Mouse (Mus musculus): ENCODE measurements at regions not wholly inside any gene's neighbourhood (a gene's known extent, or its start where the extent isn't known, plus 50 kb on each side); places are given as distances from the start of the nearest gene placed in this dataset.

DNA sequence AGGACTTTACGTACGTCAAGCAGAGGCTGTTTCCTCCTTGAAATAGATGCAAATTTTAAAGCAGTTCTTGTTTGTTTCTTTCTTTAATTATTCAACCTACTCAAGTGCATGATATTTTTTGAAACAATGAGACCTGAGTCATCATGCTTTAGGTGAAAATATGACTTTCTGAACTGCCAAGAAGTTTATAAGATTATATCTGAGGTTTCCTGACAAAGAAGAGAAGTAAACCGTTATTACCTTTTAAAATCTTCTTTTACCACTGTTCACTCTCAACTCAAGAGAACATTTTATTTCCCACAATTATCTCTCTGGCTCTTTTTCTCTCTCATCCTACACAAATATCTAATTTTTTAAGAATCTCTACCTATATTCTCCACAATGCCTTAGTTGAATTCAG lies 258.3 kb downstream of the H2afb1 start:
- DNase-seq (ENCODE audit: low read depth, low spot score) = no peak

DNA sequence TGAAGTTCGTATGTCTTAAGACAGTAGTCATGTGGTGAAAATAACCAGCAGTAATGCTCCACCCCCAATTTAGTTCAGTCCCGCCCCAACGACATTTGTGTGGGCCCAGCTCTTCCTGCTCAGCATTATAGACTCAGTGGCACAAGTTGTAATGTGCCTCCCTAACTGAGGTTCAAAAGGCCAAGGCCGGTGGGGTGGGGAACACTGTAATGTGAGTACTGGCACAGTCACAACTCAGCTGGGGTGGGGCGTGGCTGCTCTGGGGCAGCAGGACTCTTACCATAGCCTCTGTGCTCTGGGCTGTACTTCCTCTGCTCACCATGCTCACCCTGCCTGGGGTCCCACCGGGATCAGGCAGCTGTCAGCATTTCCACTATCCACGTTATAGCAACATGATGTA lies 283.9 kb downstream of the H2afb1 start:
- peak; percentile 74 for DNase-seq (ENCODE audit: low read depth, low spot score)

GRCm38 (mm10) chrX:117299697-117300192 lies 285.2 kb downstream of the H2afb1 start:
- peak; percentile 9 for DNase-seq (ENCODE audit: low read depth, low spot score)

All from ZHBTc4 (cell line).